Mouse (Mus musculus) ovary, adult 18-20 months (tissue): ENCODE results near the gene 4932411N23Rik.
"Not testable (repeated sequence)": the region's sequence is repeated elsewhere in the genome, so short reads cannot be mapped to it uniquely, and the experiment has no call there.

ENCODE experiments used
- DNase-seq: peaks from one replicate; pipeline ENCODE4 v3.0.0; 2022; ENCODE audit warnings: low spot score, mixed read lengths

Gene 4932411N23Rik

GRCm38 (mm10) chrX:126815768-126816167, at the start of gene 4932411N23Rik:
4932411N23Rik (minus strand) TSS chrX:126815868.
- DNase-seq, result no peak

DNA sequence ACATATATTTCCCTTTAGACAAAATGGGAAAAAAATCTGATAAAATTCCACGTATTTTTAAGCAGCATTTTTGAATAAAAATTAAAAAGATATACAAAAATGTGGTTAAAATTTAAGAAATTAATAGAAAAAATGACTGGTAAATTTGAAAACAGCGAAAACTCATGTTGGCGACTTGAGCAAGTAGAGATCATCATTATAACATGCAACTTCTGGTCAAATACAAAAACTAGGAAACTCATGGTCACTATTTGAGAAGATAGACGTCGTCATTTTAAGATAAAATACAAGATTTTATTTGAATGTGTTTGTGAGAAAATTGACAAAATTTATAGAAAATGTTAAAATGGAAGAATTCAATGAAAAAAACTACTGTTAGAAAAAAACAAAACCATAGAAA, 35.8 kb downstream of the 4932411N23Rik start:
- DNase-seq, result no peak

DNA sequence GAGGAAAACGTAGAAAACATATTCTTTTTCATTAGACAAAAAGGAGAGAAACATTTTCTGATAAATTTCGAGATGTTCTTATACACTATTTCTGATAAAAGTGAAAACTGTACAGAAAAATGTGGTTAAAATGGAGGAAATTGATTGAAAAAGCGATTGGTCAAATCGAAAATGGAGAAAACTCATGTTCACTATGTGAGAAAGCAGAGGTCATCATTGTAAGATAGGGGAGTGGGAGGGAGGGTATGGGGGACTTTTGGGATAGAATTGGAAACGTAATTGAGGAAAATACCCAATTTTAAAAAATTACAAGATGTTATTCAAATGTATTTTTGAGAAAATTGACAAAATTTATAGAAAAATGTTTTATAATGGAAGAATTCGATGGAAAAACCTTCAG, 38.0 kb downstream of the 4932411N23Rik start:
- not testable (repeated sequence) for DNase-seq

GRCm38 (mm10) chrX:126774846-126775245, 40.8 kb downstream of the 4932411N23Rik start:
- DNase-seq, result not testable (repeated sequence)

- not testable (repeated sequence) for DNase-seq
Measured at GRCm38 (mm10) chrX:126773511-126773910, 42.2 kb downstream of the 4932411N23Rik start.
